Mouse (Mus musculus): ENCODE results near the gene Lilra6.
"Not testable (repeated sequence)": the region's sequence is repeated elsewhere in the genome, so short reads cannot be mapped to it uniquely, and the experiment has no call there.

Gene Lilra6

DNA sequence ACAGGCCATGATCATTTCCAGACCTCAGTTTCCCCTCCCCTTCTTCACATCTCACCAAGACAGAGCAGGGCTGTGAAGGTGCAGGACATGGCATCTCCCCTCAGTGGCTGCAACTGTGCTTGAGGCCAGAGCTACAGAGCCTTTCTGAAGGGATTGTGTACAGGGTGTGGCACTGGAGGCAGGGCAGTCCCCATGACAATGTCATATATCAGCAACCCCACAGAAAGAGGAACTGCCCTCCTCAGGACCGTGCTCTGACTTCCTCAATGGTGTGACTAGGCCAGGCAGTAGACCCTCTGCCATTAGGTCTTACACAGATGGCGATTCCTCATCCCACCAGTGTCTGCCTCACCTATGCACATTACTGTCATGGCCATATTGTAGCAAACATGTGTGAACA is at the start of gene Lilra6:
Lilra6 (minus strand) TSS at position 117 of the 400 bp plus-strand sequence.
- DNase-seq: not testable (repeated sequence)

DNA sequence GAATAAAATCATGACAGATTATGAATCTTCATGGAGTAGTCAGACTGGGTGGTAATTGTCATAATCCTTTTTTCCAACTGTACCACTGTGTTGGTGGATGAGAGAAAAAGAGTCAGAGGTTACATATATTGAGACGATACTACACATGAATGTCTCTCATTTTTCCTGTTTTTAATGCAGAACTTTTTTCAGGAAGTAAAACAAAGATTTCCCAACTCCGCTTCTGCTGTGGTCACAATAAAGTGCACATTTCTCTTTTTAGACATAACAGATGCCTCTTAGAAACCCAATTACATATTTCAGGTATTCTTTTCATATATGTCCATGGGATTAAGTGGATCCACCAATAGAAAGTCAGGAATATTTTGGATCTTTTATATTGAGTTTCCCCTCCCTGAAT is 46.7 kb upstream of the Lilra6 start:
- DNase-seq: no peak

DNA sequence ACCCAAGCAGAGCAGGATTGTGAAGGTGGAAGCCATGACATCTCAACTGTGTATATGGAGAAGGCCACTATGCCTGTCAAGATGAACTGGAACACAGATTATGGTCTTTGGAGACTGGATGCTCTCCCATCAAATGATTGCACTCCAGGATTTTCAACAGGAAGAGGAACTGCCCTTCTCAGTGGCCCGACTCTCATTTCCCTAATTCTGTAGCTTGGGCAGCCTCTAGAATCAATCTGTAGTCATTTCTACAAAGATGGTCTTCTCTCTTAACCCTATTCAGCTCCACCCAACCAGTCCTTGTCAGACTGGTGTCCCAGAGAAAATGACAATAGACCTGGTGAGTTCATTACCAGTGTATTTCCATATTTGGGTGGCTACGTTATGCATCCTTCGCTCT is 42.1 kb upstream of the Lilra6 start:
- no peak for DNase-seq

DNA sequence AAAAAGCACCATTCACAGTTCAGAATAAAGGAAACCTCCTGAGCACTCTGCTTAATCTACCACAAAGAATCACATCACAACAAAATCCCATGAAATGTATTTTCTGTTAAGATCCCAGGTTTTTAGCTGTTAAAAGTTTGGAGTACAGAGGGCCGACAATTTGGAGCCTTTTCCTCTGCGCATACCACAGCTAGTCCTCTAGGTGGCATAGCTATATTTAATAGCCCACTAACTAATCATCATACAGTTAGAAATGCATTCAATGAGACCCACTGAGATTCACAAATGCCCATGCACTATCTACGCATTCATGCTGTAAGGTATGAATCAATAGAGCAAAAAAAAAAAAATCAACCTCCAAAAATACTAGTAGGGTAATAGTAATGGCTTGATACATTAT is 33.9 kb upstream of the Lilra6 start:
- no peak for DNase-seq

DNA sequence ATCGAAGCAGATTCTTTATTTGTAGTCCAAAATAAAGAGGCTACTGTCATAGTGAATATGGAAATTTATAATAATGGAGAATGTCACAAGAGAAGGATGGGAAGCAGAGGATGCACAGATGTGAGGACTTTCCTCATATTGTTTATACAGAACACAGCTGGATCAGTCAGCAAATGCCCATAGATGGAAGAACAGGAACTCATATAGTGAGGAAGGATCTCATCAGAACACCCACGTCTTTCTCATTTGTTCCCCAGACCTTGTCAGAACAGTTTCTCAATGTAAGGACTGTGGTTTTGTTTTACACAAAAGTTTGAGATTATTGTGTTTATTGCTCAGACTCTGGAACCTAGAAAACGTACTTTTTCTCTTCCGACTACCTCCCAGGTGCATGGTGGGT is 32.9 kb upstream of the Lilra6 start:
- no peak for DNase-seq

DNA sequence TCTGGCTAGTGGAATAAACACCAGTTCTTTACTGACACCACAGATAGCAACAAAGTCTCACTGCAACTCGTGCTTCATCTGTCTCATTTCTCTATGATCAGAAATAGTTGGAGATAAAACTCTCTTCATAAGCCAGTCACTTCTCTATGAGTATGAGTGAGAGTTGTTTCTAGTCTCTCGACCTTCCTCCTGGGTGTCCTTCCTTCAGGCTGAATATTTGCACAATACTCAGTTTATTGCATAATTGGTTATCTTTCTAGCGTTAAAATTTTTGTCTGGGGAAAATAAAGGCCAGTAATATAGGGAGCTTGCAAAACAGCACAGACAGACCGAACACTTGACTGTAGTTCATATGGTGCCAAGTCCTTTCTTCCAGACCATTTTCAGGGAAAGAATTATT is 30.8 kb upstream of the Lilra6 start:
- no peak for DNase-seq

DNA sequence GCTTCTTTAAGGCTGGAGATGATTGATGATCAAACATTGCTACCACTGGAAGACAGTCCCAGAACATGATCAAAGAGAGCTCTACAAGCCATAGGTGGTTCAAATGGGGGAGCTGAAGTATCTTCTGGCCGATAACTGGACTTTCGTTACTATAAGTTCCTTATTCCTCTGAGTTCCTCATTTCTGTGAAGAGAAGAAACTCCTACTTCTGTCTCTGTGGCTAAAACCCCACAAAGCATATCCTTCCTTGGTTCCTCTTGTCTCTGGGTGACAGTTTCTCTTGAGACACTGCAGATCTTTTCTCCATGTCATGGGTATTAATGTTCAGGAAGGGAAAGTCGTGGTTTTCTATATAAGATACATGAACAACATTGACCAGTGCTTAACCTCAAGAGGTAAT is 25.6 kb upstream of the Lilra6 start:
- DNase-seq: no peak

DNA sequence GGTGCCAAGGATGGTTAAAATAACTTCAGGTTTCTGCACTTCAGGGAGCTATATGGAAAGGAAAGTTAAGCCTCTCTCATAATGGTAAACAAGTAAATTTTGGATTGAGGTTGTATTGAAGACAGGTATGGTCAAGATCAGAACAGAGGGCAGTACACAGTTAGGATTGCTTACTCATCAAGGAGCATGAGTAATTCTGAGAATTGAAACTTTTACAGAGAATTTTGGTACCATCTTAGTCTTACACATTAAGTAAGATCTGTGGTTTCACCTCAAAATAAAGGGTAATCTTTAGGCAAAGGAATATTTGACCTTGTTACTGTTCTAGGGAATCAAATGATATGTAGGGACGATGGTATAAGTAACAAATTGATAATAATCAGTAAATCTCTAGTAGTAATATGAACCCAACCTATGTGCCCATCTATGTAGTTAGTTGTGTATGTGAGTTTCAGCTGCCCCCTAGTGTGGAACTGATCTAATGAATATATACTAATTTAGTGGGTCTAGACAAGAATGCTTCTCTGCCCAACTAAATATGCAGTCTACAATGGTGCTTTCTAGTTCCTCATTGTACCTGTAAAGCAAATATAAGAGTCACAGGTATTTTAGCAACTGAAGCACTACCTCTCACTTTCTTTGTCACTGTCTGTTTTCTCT is 24.7 kb upstream of the Lilra6 start:
- no peak for DNase-seq

DNA sequence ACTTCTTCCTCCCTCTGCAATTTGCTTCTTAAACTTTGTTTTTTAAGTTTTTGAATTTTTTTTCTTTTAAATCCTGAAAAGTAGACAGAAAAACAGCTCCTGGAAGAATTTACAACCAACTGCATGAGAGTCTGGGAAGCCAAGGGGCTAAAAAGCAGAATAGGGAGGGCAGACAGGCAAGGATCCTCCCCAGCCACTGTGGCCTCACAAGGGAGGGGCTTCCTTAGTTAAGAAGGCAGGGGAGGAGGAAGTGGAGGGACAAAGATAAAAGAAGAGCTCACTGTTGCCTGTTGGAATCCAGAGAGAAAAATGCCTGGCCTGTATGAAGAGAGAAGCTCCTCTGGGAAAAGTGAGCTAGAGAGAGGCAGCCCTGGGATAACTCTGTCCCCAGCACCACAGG is 20.2 kb upstream of the Lilra6 start:
- not testable (repeated sequence) for DNase-seq

DNA sequence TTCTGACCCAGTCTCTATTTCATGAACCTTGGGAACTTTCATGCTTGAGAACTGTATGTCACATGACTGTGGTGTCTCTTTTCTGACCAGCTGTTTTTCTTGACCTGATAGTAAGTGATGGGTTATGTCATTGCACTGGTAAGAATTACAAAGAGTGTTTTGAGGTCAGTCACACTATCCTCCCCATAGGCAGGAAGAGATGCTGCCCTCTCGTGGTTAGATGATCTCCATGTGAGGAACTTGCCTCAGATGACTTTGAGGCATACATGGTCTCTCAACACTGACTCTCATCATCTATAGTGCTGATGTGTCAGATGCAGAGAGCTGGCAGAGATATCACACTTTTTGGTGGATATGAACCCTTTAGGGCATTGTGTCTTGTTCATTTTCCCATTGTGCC is 11.6 kb downstream of the Lilra6 start:
- peak; percentile 0 for DNase-seq

DNA sequence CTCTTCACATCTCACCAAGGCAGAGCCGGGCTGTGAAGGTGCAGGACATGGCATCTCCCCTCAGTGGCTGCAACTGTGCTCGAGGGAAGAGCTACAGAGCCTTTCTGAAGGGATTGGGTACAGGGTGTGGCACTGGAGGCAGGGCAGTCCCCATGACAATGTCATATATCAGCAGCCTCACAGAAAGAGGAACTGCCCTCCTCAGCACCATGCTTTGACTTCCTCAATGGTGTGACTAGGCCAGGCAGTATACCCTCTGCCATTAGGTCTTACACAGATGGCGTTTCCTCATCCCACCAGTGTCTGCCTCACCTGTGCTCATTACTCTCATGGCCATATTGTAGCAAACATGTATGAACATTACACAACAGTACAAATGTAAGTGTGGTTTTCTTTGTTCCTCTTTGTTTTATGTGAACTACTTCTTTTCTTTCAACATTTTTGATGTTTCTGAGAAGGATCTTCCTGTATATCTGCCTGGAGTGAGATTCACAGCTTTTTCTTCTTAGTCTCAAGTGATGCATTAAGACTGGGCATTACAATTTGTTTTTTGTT is 17.2 kb downstream of the Lilra6 start, which contains the start of gene Gm14548:
Gm14548 (minus strand) TSS at position 85 of the 555 bp plus-strand sequence.
- not testable (repeated sequence) for DNase-seq

DNA sequence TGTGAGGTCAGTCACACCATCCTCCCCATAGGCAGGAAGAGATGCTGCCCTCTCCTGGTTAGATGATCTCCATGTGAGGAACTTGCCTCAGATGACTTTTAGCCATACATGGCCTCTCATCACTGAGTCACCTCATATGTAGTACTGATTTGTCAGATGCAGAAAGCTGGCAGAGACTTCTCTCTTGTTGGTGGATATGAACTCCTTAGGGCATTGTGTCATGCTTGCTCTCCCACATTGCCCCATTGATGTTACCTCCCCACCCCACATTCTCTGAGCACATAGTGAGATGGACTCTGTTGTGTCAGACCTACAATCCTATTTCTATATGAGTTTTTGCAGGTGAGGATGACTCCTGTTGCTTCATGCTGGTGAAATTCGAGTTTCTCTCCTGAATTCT is 40.3 kb downstream of the Lilra6 start:
- DNase-seq: not testable (repeated sequence)
